Mouse (Mus musculus) liver, embryonic 13.5 days (tissue): ENCODE measurements around the gene AC129217.1. TPM values are rescaled to one million over a fixed set of nuclear protein-coding genes. Genes with fewer than 3 reads are reported as not detected.
A peak's percentile ranks its signal among the peaks of the same experiment; 100 is the strongest.

ENCODE experiments used
- ATAC-seq: fragments of 200-750 bp; cut with Nextera tagmentation; 2 replicates; pipeline ENCODE4 v1.8.0; 2017; ENCODE audit warnings: low read depth, mild to moderate bottlenecking, moderate number of reproducible peaks, moderate library complexity
- DNase-seq: peaks from one replicate; pipeline ENCODE4 v3.0.0; 2022
- H3K27ac ChIP-seq: fragments of 300-500 bp; sonication (generic); 2 replicates; pipeline ENCODE4 v1.5.1; 2015; ENCODE audit warnings: moderate library complexity, mild to moderate bottlenecking, inconsistent platforms
- H3K27me3 ChIP-seq: fragments of 300-500 bp; sonication (generic); 2 replicates; pipeline ENCODE4 v1.6.1; 2015; ENCODE audit warnings: mild to moderate bottlenecking, inconsistent platforms
- H3K36me3 ChIP-seq: fragments of 300-500 bp; sonication (generic); 2 replicates; pipeline ENCODE4 v1.6.1; 2015; ENCODE audit warnings: mild to moderate bottlenecking, inconsistent platforms
- H3K4me1 ChIP-seq: fragments of 300-500 bp; sonication (generic); replicated peaks from 2 replicates; pipeline ENCODE4 v1.6.1; 2015; ENCODE audit warnings: inconsistent platforms
- H3K4me2 ChIP-seq: fragments of 300-500 bp; sonication (generic); 2 replicates; pipeline ENCODE4 v1.6.1; 2015; ENCODE audit warnings: inconsistent platforms, mild to moderate bottlenecking, moderate library complexity
- H3K4me3 ChIP-seq: fragments of 300-500 bp; sonication (generic); replicated peaks from 2 replicates; pipeline ENCODE4 v1.5.1; 2015; ENCODE audit warnings: mild to moderate bottlenecking, inconsistent platforms
- H3K9ac ChIP-seq: fragments of 300-500 bp; sonication (generic); 2 replicates; pipeline ENCODE4 v1.6.1; 2015; ENCODE audit warnings: mild to moderate bottlenecking, inconsistent platforms
- H3K9me3 ChIP-seq: fragments of 300-500 bp; sonication (generic); replicated peaks from 2 replicates; pipeline ENCODE4 v1.6.1; 2016; ENCODE audit warnings: inconsistent platforms
- WGBS: fragments of 180-500 bp; shearing (Covaris S2); methylation state at CpG from one replicate; pipeline ENCODE4 v1.1.7; 2015; ENCODE audit not compliant: insufficient replicate concordance; 5-methylcytosine and 5-hydroxymethylcytosine counted together
- polyA plus RNA-seq: library from polyadenylated mRNA; unstranded; fragments of >200 nt; fragmentation: Nextera tagmentation; extraction: Ambion mirVana; gene quantifications from 2 replicates; pipeline ENCODE4 v1.2.1, GENCODE M21; 2015

AC129217.1 gene
- not detected in 2 replicates for polyA plus RNA-seq

DNA sequence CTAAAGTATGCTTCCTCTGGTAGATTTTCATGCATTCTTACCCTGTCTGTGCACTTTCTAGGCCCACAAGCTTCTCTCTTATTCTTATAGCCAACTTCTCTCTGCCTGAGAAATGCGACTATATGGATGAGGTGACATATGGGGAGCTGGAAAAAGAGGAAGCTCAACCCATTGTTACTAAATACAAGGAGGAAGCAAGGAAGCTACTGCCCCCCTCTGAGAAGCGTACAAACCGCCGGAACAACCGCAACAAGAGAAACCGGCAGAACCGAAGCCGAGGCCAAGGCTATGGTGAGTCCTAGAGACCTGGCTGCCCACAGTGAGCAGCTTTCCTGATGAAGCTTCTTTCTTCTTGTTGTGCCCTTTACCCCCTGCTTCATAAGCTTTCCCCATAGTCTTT lies at the start of gene AC129217.1:
TSS of gene AC129217.1 (plus strand) at position 114 of the 400 bp plus-strand sequence.
- Histone ChIP-seq H3K4me1 (no peaks in the 10 kb centered on the region), H3K4me3 (no peak within 1 kb of the TSS), H3K4me2 (no peak within 1 kb of the TSS), H3K27ac (peak within 1 kb of the TSS; percentile 2; the same call in 1 of the 2 replicates), H3K9me3 (no peaks in the 10 kb centered on the region), H3K27me3 (no peaks in the 10 kb centered on the region), H3K9ac (no peak within 1 kb of the TSS), H3K36me3 (peaks cover 99% of the 10 kb centered on the region)
- 61% methylated on average over 8 of the region's 8 CpGs for WGBS
- ATAC-seq (no peak), DNase-seq (no peak)

DNA sequence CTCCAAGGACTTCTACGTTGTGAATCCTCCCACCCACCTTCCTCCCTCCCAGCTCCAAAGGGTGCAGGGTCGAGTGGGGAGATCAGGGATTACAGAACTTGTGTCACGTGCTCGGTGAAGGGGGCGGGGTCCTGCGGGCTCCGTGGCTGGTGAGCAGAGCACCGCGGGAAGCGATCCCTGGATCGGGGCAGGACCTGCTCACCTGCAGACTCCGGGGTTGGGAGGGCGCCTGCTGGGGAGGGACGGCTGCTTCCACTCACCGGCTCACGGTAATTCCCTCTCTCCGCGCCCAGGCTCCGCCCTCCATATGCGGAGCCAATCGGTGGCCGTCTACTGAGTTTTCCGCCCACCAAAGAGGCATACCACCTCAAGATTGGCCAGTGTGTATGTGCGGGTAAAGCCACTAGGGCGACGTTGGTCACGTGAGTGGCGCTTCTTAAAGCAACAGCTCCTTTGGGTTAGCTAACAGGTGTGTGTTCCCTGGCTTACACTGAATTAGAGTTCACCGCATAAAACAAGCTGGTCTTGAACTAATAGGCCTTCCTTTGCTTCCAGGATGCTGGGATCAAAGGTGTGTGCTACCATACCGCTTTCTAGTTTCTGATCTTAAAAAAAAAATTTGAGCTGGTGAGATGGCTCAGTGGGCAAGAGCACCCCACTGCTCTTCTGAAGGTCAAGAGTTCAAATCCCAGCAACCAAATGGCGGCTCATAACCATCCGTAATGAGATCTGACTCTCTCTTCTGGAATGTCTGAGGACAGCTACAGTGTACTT lies 43.4 kb upstream of the AC129217.1 start, which contains the start of gene Taf6l:
TSS of gene Taf6l (minus strand) at position 410 of the 774 bp plus-strand sequence.
- Histone ChIP-seq H3K27me3 (no peaks in the 10 kb centered on the region), H3K9me3 (no peaks in the 10 kb centered on the region), H3K4me1 (peaks cover 22% of the 10 kb centered on the region), H3K36me3 (peaks cover 31% of the 10 kb centered on the region), H3K9ac (peak within 1 kb of the TSS; percentile 87), H3K4me3 (peak within 1 kb of the TSS; percentile 79), H3K27ac (peak within 1 kb of the TSS; percentile 87), H3K4me2 (peak within 1 kb of the TSS; percentile 89)
- peak; percentile 94 for DNase-seq
- peak; percentile 99 for ATAC-seq
- WGBS: 1% methylated on average over 32 of the region's 32 CpGs

GRCm38 (mm10) chr19:8788521-8788920 lies 41.1 kb upstream of the AC129217.1 start:
- ATAC-seq: no peak
- peaks cover 22% of the 10 kb centered on the region for H3K4me1 ChIP-seq
- WGBS: 56% methylated on average over 3 of the region's 3 CpGs
- no peaks in the 10 kb centered on the region for H3K27me3 ChIP-seq
- H3K4me3 ChIP-seq: no peak overlapping the region
- H3K9me3 ChIP-seq: no peaks in the 10 kb centered on the region
- peaks cover 23% of the 10 kb centered on the region for H3K36me3 ChIP-seq
- no peak overlapping the region for H3K27ac ChIP-seq
- H3K9ac ChIP-seq: no peak overlapping the region
- no peak overlapping the region for H3K4me2 ChIP-seq
- DNase-seq: no peak

GRCm38 (mm10) chr19:8789171-8789570 lies 40.4 kb upstream of the AC129217.1 start:
- ATAC-seq: no peak

DNA sequence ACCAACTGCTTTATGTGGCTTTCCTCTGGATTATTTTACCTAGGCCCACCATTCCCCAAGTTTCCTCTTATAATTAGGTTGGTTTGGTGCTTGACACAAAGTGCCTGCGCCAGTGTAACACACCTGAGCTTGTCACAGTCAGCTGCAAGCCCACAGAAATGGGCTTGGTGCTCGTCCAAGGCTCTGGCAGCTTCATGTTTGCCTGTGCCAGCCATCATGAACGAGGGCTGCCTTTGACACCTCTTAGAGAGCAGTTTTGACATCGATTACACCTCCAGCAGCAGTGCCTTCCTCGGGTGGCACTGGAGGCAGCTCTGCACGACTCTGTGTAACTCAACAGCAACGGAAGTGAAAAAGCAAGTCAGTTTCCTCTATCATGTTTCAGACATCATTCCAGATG lies 39.4 kb upstream of the AC129217.1 start:
- H3K27ac ChIP-seq: no peak overlapping the region
- no peak overlapping the region for H3K4me3 ChIP-seq
- H3K4me2 ChIP-seq: no peak overlapping the region
- peaks cover 35% of the 10 kb centered on the region for H3K36me3 ChIP-seq
- peaks cover 14% of the 10 kb centered on the region for H3K4me1 ChIP-seq
- no peaks in the 10 kb centered on the region for H3K9me3 ChIP-seq
- no peaks in the 10 kb centered on the region for H3K27me3 ChIP-seq
- WGBS: 64% methylated on average over 7 of the region's 7 CpGs
- ATAC-seq (no peak), DNase-seq (no peak)
- H3K9ac ChIP-seq: no peak overlapping the region

More at GRCm38 (mm10) chr19:8789171-8789570, 40.4 kb upstream of the AC129217.1 start:
- H3K9ac ChIP-seq: no peak overlapping the region; the same call in 1 of the 2 replicates
- no peak overlapping the region for H3K4me3 ChIP-seq
- H3K4me1 ChIP-seq: peaks cover 22% of the 10 kb centered on the region
- H3K9me3 ChIP-seq: no peaks in the 10 kb centered on the region
- H3K4me2 ChIP-seq: no peak overlapping the region
- peaks cover 25% of the 10 kb centered on the region for H3K36me3 ChIP-seq
- no peak for DNase-seq
- 62% methylated on average over 1 of the region's 1 CpGs for WGBS
- H3K27ac ChIP-seq: peak overlapping the region; percentile 19; the same call in 1 of the 2 replicates
- no peaks in the 10 kb centered on the region for H3K27me3 ChIP-seq

- Histone ChIP-seq H3K9ac (peak within 1 kb of the TSS; percentile 79), H3K27ac (peak within 1 kb of the TSS; percentile 60), H3K27me3 (no peaks in the 10 kb centered on the region), H3K4me3 (peak within 1 kb of the TSS; percentile 73), H3K4me1 (peaks cover 45% of the 10 kb centered on the region), H3K9me3 (no peaks in the 10 kb centered on the region), H3K4me2 (peak within 1 kb of the TSS; percentile 79), H3K36me3 (peaks cover 25% of the 10 kb centered on the region)
- 1% methylated on average over 25 of the region's 25 CpGs for WGBS
- DNase-seq: peak; percentile 79
- ATAC-seq: peak; percentile 60
These were observed 31.2 kb upstream of the AC129217.1 start, which contains the start of gene Polr2g for GRCm38 (mm10) chr19:8798264-8798946. TSS of gene Polr2g (minus strand) at chr19:8798577.

GRCm38 (mm10) chr19:8798947-8799315 lies 30.6 kb upstream of the AC129217.1 start:
- DNase-seq: no peak
- peaks cover 50% of the 10 kb centered on the region for H3K4me1 ChIP-seq

DNA sequence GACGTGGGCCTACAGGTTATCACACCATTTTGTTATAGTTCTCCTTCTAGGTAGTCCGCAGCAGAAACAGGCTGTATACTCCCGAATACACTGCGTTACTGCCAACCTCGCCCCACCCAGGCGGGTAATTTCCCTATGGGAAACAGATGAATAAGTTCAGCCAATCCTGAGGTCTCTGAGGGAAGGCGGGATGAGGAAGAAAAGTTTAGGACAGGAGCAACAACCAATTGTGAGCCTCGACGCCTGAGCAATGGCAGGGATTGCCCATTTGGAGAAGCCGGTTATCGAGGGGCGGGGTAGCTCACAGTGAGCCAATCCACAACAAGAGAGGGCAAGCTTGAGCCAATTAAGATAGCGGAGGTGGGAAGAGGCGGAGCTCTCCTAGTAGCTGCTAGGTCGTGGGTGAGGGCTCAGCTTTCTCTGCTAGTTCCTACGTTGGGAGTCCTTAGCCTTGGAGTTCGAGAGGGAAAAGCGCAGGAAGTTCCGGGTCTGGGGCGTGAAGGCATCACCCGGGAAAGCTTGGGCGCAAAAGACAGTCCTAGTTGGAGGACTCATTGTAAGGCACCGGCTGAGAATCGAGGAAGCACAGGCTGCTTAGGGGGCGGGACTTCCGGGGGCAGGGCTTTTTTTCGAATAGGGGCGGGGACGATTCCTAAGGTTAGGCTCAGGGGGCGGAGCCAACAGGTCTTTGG lies 27.3 kb upstream of the AC129217.1 start, which contains the start of gene Zbtb3:
TSS of gene Zbtb3 (plus strand) at position 426 of the 692 bp plus-strand sequence.
- Histone ChIP-seq H3K4me2 (peak within 1 kb of the TSS; percentile 78), H3K27me3 (no peaks in the 10 kb centered on the region), H3K9me3 (no peaks in the 10 kb centered on the region), H3K4me3 (peak within 1 kb of the TSS; percentile 68), H3K36me3 (peaks cover 17% of the 10 kb centered on the region), H3K9ac (peak within 1 kb of the TSS; percentile 69), H3K4me1 (peaks cover 48% of the 10 kb centered on the region), H3K27ac (peak within 1 kb of the TSS; percentile 80)
- ATAC-seq (peak; percentile 95), DNase-seq (peak; percentile 97)
- under 1% methylated on average over 30 of the region's 30 CpGs for WGBS

More at GRCm38 (mm10) chr19:8798947-8799315, 30.6 kb upstream of the AC129217.1 start:
- Histone ChIP-seq H3K9me3 (no peaks in the 10 kb centered on the region), H3K27me3 (no peaks in the 10 kb centered on the region), H3K27ac (no peak overlapping the region), H3K4me2 (peak overlapping the region; percentile 79), H3K4me3 (peak overlapping the region; percentile 73), H3K36me3 (peaks cover 20% of the 10 kb centered on the region), H3K9ac (no peak overlapping the region; the same call in 1 of the 2 replicates)
- no peak for ATAC-seq

DNA sequence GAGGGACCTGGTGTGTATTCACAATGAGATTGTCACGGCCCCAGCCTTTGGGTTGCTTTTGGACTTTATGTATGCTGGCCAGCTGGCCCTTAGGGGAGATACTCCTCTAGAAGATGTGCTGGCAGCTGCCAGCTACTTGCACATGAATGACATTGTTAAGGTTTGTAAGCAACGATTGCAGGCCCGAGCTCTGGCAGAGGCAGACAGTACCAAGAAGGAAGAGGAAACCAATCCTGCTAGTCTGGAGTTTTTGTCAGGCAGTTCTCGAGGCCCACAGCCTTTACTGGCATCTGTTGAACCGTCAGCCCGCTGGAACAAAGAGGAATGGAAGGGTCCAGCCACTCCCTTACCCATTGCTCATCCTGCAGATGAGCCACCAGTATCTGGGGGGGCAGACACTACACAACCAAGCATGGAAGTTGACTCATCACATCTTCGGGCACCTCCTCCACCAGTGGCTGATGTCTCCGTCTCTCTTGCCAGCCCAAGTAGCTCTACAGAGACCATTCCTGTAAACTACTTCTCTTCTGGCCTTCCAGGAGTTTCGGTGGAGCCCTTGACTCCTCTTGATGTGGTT lies 26.3 kb upstream of the AC129217.1 start:
- H3K9ac ChIP-seq: peak overlapping the region; percentile 37; the same call in 1 of the 2 replicates
- H3K9me3 ChIP-seq: no peaks in the 10 kb centered on the region
- DNase-seq (no peak), ATAC-seq (no peak)
- peaks cover 24% of the 10 kb centered on the region for H3K36me3 ChIP-seq
- peak overlapping the region; percentile 68 for H3K4me3 ChIP-seq
- peak overlapping the region; percentile 78 for H3K4me2 ChIP-seq
- H3K27ac ChIP-seq: peak overlapping the region; percentile 72
- 63% methylated on average over 9 of the region's 9 CpGs for WGBS
- peaks cover 41% of the 10 kb centered on the region for H3K4me1 ChIP-seq
- no peaks in the 10 kb centered on the region for H3K27me3 ChIP-seq

GRCm38 (mm10) chr19:8803879-8804660 lies 25.5 kb upstream of the AC129217.1 start:
- ATAC-seq (no peak), DNase-seq (no peak)
- H3K4me2 ChIP-seq: 0 out of 2 replicates have a peak overlapping the region, but pooled peaks have one; percentile 4
- peaks cover 29% of the 10 kb centered on the region for H3K36me3 ChIP-seq
- H3K4me3 ChIP-seq: no peak overlapping the region
- H3K27me3 ChIP-seq: no peaks in the 10 kb centered on the region
- peaks cover 36% of the 10 kb centered on the region for H3K4me1 ChIP-seq
- H3K9ac ChIP-seq: peak overlapping the region; percentile 37; the same call in 1 of the 2 replicates
- no peaks in the 10 kb centered on the region for H3K9me3 ChIP-seq
- peak overlapping the region; percentile 72 for H3K27ac ChIP-seq
- 62% methylated on average over 11 of the region's 11 CpGs for WGBS
